Mouse (Mus musculus) forebrain, embryonic 11.5 days (tissue): ENCODE data around the gene Cdh10. TPM values are rescaled to one million over a fixed set of nuclear protein-coding genes. Genes with fewer than 3 reads are reported as not detected.

Experiments used
- ATAC-seq: fragments of 200-750 bp; cut with Nextera tagmentation; replicated peaks from 2 replicates; pipeline ENCODE4 v1.8.0; 2017; ENCODE audit warnings: moderate TSS enrichment; ENCODE audit not compliant: low FRiP score
- DNase-seq: peaks from one replicate; pipeline ENCODE4 v3.0.0-alpha.2; 2017; ENCODE audit warnings: low spot score
- H3K27ac ChIP-seq: fragments of 300-500 bp; sonication (generic); 2 replicates; pipeline ENCODE4 v1.5.1; 2014; ENCODE audit warnings: low read depth, low read length
- H3K27me3 ChIP-seq: fragments of 300-500 bp; sonication (generic); 2 replicates; pipeline ENCODE4 v1.6.1; 2014; ENCODE audit warnings: mild to moderate bottlenecking, low read length, mixed read lengths; ENCODE audit not compliant: control insufficient read depth, insufficient read depth
- H3K36me3 ChIP-seq: fragments of 300-500 bp; sonication (generic); 2 replicates; pipeline ENCODE4 v1.6.1; 2014; ENCODE audit warnings: mild to moderate bottlenecking, low read length, moderate library complexity, mixed read lengths; ENCODE audit not compliant: control insufficient read depth, insufficient read depth
- H3K4me1 ChIP-seq: fragments of 300-500 bp; sonication (generic); replicated peaks from 2 replicates; pipeline ENCODE4 v1.6.1; 2014; ENCODE audit warnings: low read length, mixed read lengths; ENCODE audit not compliant: control insufficient read depth, insufficient read depth
- H3K4me2 ChIP-seq: fragments of 300-500 bp; sonication (generic); 2 replicates; pipeline ENCODE4 v1.6.1; 2014; ENCODE audit warnings: low read depth, mild to moderate bottlenecking, low read length, moderate library complexity, mixed read lengths; ENCODE audit not compliant: severe bottlenecking
- H3K4me3 ChIP-seq: fragments of 300-500 bp; sonication (generic); 2 replicates; pipeline ENCODE4 v1.5.1; 2014; ENCODE audit warnings: low read depth, low read length
- H3K9ac ChIP-seq: fragments of 300-500 bp; sonication (generic); 2 replicates; pipeline ENCODE4 v1.6.1; 2014; ENCODE audit warnings: low read length
- H3K9me3 ChIP-seq: fragments of 300-500 bp; sonication (generic); 2 replicates; pipeline ENCODE4 v1.6.1; 2016; ENCODE audit warnings: low read length, mixed read lengths; ENCODE audit not compliant: control insufficient read depth
- WGBS: fragments of 180-500 bp; shearing (Covaris S2); extraction: QIAGEN DNeasy Blood & Tissue Kit; methylation state at CpG from one replicate; pipeline ENCODE4 v1.1.7; 2014; 5-methylcytosine and 5-hydroxymethylcytosine counted together
- polyA plus RNA-seq: library from polyadenylated mRNA; unstranded; fragments of >200 nt; fragmentation: Nextera tagmentation; extraction: Ambion mirVana; gene quantifications from 2 replicates; pipeline ENCODE4 v1.2.1, GENCODE M21; 2014

Gene Cdh10
- polyA plus RNA-seq, 1 experiment from 2014 or later = 5.2 TPM

DNA sequence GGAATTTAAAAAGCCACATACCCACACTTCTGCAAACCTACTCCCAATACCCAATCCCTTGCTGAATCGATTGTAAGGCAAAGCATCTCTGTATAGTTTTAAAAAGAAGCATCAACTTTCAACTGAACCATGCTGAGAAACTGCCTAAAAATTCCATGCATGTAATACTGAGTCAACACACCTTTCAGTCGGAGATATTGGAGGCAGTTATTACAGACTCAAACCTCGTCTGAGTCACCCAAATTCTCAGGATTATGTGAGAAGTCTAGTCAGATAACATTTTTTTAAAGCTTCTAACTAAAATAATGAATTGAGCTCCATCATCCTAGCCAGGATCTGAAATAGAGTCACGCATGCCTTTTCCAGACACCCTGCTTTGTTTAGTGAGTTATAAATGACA lies 175.5 kb downstream of the Cdh10 start:
- no peak for DNase-seq
- no peak overlapping the region for H3K27ac ChIP-seq
- H3K9ac ChIP-seq = no peak overlapping the region
- H3K4me3 ChIP-seq = no peak overlapping the region
- no peaks in the 10 kb centered on the region for H3K27me3 ChIP-seq
- H3K9me3 ChIP-seq = no peaks in the 10 kb centered on the region
- no peaks in the 10 kb centered on the region for H3K36me3 ChIP-seq
- no peak overlapping the region for H3K4me2 ChIP-seq
- no peaks in the 10 kb centered on the region for H3K4me1 ChIP-seq
- no peak for ATAC-seq
- 75% methylated on average over 4 of the region's 4 CpGs for WGBS

DNA sequence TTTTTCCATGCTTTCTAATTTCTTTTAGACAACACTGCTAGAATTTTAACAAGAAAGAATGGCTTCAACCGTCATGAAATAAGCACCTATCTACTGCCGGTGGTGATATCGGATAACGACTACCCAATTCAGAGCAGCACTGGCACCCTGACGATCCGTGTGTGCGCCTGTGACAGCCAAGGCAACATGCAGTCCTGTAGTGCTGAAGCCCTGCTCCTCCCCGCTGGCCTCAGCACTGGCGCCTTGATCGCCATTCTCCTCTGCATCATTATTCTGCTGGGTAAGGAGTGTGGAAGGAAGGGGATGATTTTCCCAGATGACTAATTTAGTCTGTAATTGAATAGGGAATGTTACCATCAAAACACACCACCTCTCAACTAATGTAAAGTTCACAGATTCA lies 192.1 kb downstream of the Cdh10 start:
- no peak for DNase-seq
- Histone ChIP-seq H3K9me3 (no peaks in the 10 kb centered on the region), H3K27ac (no peak overlapping the region), H3K4me3 (no peak overlapping the region), H3K4me2 (no peak overlapping the region), H3K27me3 (no peaks in the 10 kb centered on the region), H3K4me1 (no peaks in the 10 kb centered on the region), H3K9ac (no peak overlapping the region), H3K36me3 (no peaks in the 10 kb centered on the region)
- no peak for ATAC-seq
- WGBS = 88% methylated on average over 10 of the region's 10 CpGs

DNA sequence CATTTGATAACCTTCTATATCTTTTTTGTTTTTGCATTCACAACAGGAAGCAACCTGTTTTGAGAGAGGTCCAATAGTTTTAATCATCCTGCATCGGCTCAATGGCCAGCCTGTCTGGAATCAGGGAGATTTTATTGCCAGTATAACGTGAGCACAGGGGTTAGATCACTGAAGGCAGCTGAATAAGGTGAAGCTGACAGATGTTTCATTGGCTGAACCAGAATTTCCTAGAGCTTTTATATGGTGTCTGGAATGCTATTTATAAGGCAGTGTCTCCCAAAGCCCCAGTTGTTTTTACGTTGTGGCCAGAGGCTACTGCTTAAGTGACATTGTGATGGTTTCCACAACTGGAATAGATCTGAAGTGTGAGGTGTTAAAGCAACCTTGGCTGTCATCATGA lies 214.2 kb downstream of the Cdh10 start:
- Histone ChIP-seq H3K4me1 (no peaks in the 10 kb centered on the region), H3K27ac (no peak overlapping the region), H3K4me2 (no peak overlapping the region), H3K4me3 (no peak overlapping the region), H3K27me3 (no peaks in the 10 kb centered on the region), H3K9ac (no peak overlapping the region), H3K9me3 (no peaks in the 10 kb centered on the region), H3K36me3 (no peaks in the 10 kb centered on the region)
- WGBS = 82% methylated on average over 3 of the region's 3 CpGs
- DNase-seq = no peak
- no peak for ATAC-seq

DNA sequence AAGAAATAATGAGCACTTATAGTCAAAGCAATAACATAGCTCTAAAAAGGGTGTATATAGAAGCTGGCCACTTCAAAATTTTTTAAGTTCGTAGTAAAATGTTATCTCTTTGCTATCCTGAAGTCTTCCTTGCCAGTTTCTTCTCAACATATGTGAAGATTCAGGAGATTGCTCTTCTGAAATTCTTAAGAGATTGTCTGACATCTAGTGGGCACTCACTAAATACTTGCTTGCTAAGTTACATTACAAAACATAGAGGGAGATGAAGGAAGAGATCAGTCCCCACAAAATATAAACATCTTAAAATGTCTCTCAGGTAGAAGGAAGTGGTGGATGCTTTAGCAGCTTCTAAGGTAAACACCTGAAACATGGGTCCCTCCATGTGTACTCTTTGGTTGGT lies 221.3 kb downstream of the Cdh10 start:
- H3K27ac ChIP-seq = no peak overlapping the region
- H3K9ac ChIP-seq = no peak overlapping the region
- WGBS = 82% methylated on average over 1 of the region's 1 CpGs
- no peak for ATAC-seq
- H3K27me3 ChIP-seq = no peaks in the 10 kb centered on the region
- no peak overlapping the region for H3K4me2 ChIP-seq
- H3K36me3 ChIP-seq = no peaks in the 10 kb centered on the region
- no peaks in the 10 kb centered on the region for H3K4me1 ChIP-seq
- H3K9me3 ChIP-seq = no peaks in the 10 kb centered on the region
- DNase-seq = no peak
- H3K4me3 ChIP-seq = no peak overlapping the region
